Mouse (Mus musculus) cerebellum, postnatal 36 days (tissue): ENCODE measurements around the gene Gm49630.
A peak's percentile ranks its signal among the peaks of the same experiment; 100 is the strongest.
"Not testable (repeated sequence)": the region's sequence is repeated elsewhere in the genome, so short reads cannot be mapped to it uniquely, and the experiment has no call there.

Experiments used
- DNase-seq, 2 experiments: peaks; one replicate each; pipeline ENCODE4 v3.0.0; 2021 to 2022; ENCODE audit warnings: mixed read lengths in 2 of 2

Gm49630 gene

GRCm38 (mm10) chr17:7366676-7367374 is 5.0 kb downstream of the Gm49630 start:
- not testable (repeated sequence) for DNase-seq

GRCm38 (mm10) chr17:7366265-7366664 is 5.5 kb downstream of the Gm49630 start:
- not testable (repeated sequence) for DNase-seq

- not testable (repeated sequence) for DNase-seq
Observed at GRCm38 (mm10) chr17:7365615-7366014, 6.2 kb downstream of the Gm49630 start.

- peak; percentile 77 to 85 for DNase-seq
Observed at GRCm38 (mm10) chr17:7360749-7361465, 10.9 kb downstream of the Gm49630 start.

GRCm38 (mm10) chr17:7359806-7360205 is 12.0 kb downstream of the Gm49630 start:
- not testable (repeated sequence) for DNase-seq

- not testable (repeated sequence) for DNase-seq
Observed at GRCm38 (mm10) chr17:7352596-7352995, 19.2 kb downstream of the Gm49630 start, which contains the start of gene Ttll2. Gene Ttll2, minus strand, starts transcription at chr17:7352696.

GRCm38 (mm10) chr17:7348765-7349164 is 23.0 kb downstream of the Gm49630 start:
- DNase-seq = peak; percentile 29 to 35

GRCm38 (mm10) chr17:7337381-7337780 is 34.4 kb downstream of the Gm49630 start:
- DNase-seq = not testable (repeated sequence)

GRCm38 (mm10) chr17:7332745-7333144 is 39.0 kb downstream of the Gm49630 start:
- not testable (repeated sequence) for DNase-seq

GRCm38 (mm10) chr17:7326415-7326814 is 45.4 kb downstream of the Gm49630 start:
- DNase-seq = not testable (repeated sequence)

- not testable (repeated sequence) for DNase-seq
Observed at GRCm38 (mm10) chr17:7324346-7324745, 47.4 kb downstream of the Gm49630 start, which contains the start of gene Tcp10a. Gene Tcp10a, plus strand, starts transcription at chr17:7324646.

GRCm38 (mm10) chr17:7319789-7320188 is 52.0 kb downstream of the Gm49630 start:
- DNase-seq = not testable (repeated sequence)

GRCm38 (mm10) chr17:7315693-7316382 is 55.9 kb downstream of the Gm49630 start:
- not testable (repeated sequence) for DNase-seq

- DNase-seq = peak in 1 of 2 experiments; percentile 46
Observed at GRCm38 (mm10) chr17:7306278-7307196, 65.2 kb downstream of the Gm49630 start.
